10 mouse cellular contexts compared by ENCODE assay signal in the genomic region with DNA sequence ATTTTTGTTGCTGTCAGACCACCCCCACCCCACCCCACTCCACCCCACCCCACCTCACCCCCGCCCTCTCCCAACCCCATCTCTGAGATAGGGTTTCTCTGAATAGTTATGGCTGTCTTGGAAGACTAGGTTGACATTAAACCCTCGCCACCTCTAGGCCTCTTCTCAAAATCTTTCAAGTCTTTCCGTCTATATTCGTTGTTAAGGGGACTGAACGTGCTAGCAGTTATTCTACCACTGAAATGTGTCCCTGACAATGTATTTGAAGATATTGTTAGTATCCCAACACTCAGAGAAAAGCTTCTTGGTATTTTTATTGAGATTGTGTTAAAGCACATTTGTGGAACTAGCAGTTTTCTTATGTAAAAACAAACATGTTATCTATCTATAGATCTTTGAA. TPM values are rescaled to one million over a fixed set of nuclear protein-coding genes. Genes with fewer than 3 reads are reported as not detected.
DNase-seq lines count a peak whose midpoint lies in the region; ATAC-seq and TF ChIP-seq lines count a peak whose summit lies in the region.
"Had no signal": no experiment of that assay in that cellular context is flagged by ENCODE, and none has a peak within 500 bp of the region (broad histone marks: within the 10 kb centered on the region; RNA-seq: fewer than 3 reads in every experiment).

No protein-coding gene starts in this region.

- H3K27ac ChIP-seq in heart, adult 2 months: no peak overlapping the region
- no peak overlapping the region for H3K27ac ChIP-seq in embryonic facial prominence, embryonic 15.5 days (replicated peaks)
- H3K27ac ChIP-seq in liver, embryonic 11.5 days (ENCODE audit: low read depth, low read length): peak overlapping the region; percentile 100

- peaks cover 18% of the 10 kb centered on the region for H3K36me3 ChIP-seq in heart, adult 2 months (ENCODE audit: control insufficient read depth, insufficient read depth, low read length)
- no peaks in the 10 kb centered on the region for H3K36me3 ChIP-seq in embryonic facial prominence, embryonic 15.5 days
- H3K36me3 ChIP-seq in liver, embryonic 11.5 days (ENCODE audit: control insufficient read depth, insufficient read depth, low read length): no peaks in the 10 kb centered on the region
- H3K36me3 ChIP-seq: G1E had no signal

- 58% methylated on average over 5 of the region's 5 CpGs for WGBS in heart, adult 2 months
- 57% methylated on average over 5 of the region's 5 CpGs for WGBS in embryonic facial prominence, embryonic 15.5 days
- WGBS in liver, embryonic 11.5 days: 32% methylated on average over 5 of the region's 5 CpGs

- no peaks in the 10 kb centered on the region for H3K9me3 ChIP-seq in embryonic facial prominence, embryonic 15.5 days (replicated peaks)
- no peaks in the 10 kb centered on the region for H3K9me3 ChIP-seq in liver, embryonic 11.5 days (ENCODE audit: control insufficient read depth, low read length)
- H3K9me3 ChIP-seq: G1E had no signal

- no peaks in the 10 kb centered on the region for H3K79me2 ChIP-seq in heart, adult 2 months (replicated peaks; ENCODE audit: control insufficient read depth, insufficient read depth, low read length)

- TF ChIP-seq CTCF in heart, adult 2 months (IDR thresholded peaks at IDR 0.05): no peak

- no peak overlapping the region for H3K9ac ChIP-seq in heart, adult 2 months (ENCODE audit: low read depth, low read length)
- no peak overlapping the region for H3K9ac ChIP-seq in embryonic facial prominence, embryonic 15.5 days
- peak overlapping the region; percentile 83; the same call in 1 of the 2 replicates for H3K9ac ChIP-seq in liver, embryonic 11.5 days (ENCODE audit: low read depth, low read length)

- no peak for ATAC-seq in embryonic facial prominence, embryonic 15.5 days (ENCODE audit: insufficient number of reproducible peaks, low FRiP score, low TSS enrichment, low read depth)
- no peak for ATAC-seq in liver, embryonic 11.5 days (replicated peaks; ENCODE audit: low FRiP score)

- TF ChIP-seq EP300 in heart, adult 2 months (IDR thresholded peaks at IDR 0.05; ENCODE audit: insufficient read depth, low read depth, low read length): no peak

- TF ChIP-seq POLR2A in heart, adult 2 months (IDR thresholded peaks at IDR 0.05; ENCODE audit: insufficient read depth, low read depth, low read length): no peak

- H3K4me3 ChIP-seq in heart, adult 2 months: peak overlapping the region; percentile 89; the same call in 1 of the 2 replicates
- H3K4me3 ChIP-seq in embryonic facial prominence, embryonic 15.5 days (replicated peaks): no peak overlapping the region
- peak overlapping the region; percentile 52 for H3K4me3 ChIP-seq in liver, embryonic 11.5 days (ENCODE audit: low read depth, low read length)

- peaks cover 2% of the 10 kb centered on the region for H3K4me1 ChIP-seq in heart, adult 2 months (ENCODE audit: control insufficient read depth, insufficient read depth, low read length)
- H3K4me1 ChIP-seq in embryonic facial prominence, embryonic 15.5 days: peaks cover 13% of the 10 kb centered on the region; the same call in 1 of the 2 replicates
- peaks cover 7% of the 10 kb centered on the region for H3K4me1 ChIP-seq in liver, embryonic 11.5 days (replicated peaks; ENCODE audit: control insufficient read depth, insufficient read depth, low read length)

- H3K4me2 ChIP-seq in embryonic facial prominence, embryonic 15.5 days (replicated peaks): peak overlapping the region; percentile 96
- H3K4me2 ChIP-seq in liver, embryonic 11.5 days: peak overlapping the region; percentile 91

- DNase-seq in heart, adult 2 months: no peak
- DNase-seq in heart, postnatal 14 days: no peak
- peak; percentile 47 for DNase-seq in A20 (ENCODE audit: low read depth, low spot score)
- no peak for DNase-seq in liver, embryonic 11.5 days (ENCODE audit: low spot score)
- DNase-seq in retina, postnatal 1 day: no peak
- no peak for DNase-seq in frontal cortex, postnatal 10 days (ENCODE audit: low spot score in 2 of 2)
- no peak for DNase-seq in layer of hippocampus, adult 8-10 months (ENCODE audit: low spot score in 2 of 2)
- DNase-seq: spleen, adult 18-20 months had no signal

- no peaks in the 10 kb centered on the region for H3K27me3 ChIP-seq in heart, adult 2 months (ENCODE audit: control insufficient read depth, insufficient read depth, low read length)
- no peaks in the 10 kb centered on the region for H3K27me3 ChIP-seq in embryonic facial prominence, embryonic 15.5 days
- H3K27me3 ChIP-seq in liver, embryonic 11.5 days (replicated peaks; ENCODE audit: control insufficient read depth, insufficient read depth, low read length): no peaks in the 10 kb centered on the region

- intact Hi-C loops in heart, adult 2 months (cut with DNase I): loop anchor here (5.0 kb wide), 2 partner anchors 159 to 209 kb away; a partner anchor contains a TSS
- intact Hi-C loops in heart, postnatal 14 days (cut with DNase I): no loop called here

RNA-seq across cellular contexts. Expression of a gene that starts 2.3 kb away (rescaled TPM):
- 100 to 1,000 TPM; 147 to 185 TPM for total RNA-seq in heart, adult 2 months (2021)
- polyA plus RNA-seq in heart, adult 2 months (2012; rRNA removed): 55.5 and 80.0 TPM in 2 replicates
- 100 to 1,000 TPM; 200 to 202 TPM for total RNA-seq in heart, postnatal 14 days (2021)
- polyA plus RNA-seq in embryonic facial prominence, embryonic 15.5 days (2015; fragmentation: Nextera tagmentation; extraction: Ambion mirVana): 36.4 TPM in 2 replicates
- polyA plus RNA-seq in liver, embryonic 11.5 days (2014; fragmentation: Nextera tagmentation; extraction: Ambion mirVana): 24.2 and 25.8 TPM in 2 replicates
- total RNA-seq in layer of hippocampus, adult 8-10 months (2022): 10 to 100 TPM; 39.1 to 69.2 (median 53.5) TPM

RNA-seq across cellular contexts. Expression of a gene that starts 4.5 kb away (rescaled TPM):
- total RNA-seq in heart, adult 2 months (2021): 1 to 10 TPM in 1 of 2 experiments, not detected in 1; 2.5 TPM
- polyA plus RNA-seq in heart, adult 2 months (2012; rRNA removed): 0.64 TPM in 1 of 2 replicates, not detected in the other
- 10 to 100 TPM; 21.1 to 58.2 TPM for total RNA-seq in heart, postnatal 14 days (2021)
- polyA plus RNA-seq in embryonic facial prominence, embryonic 15.5 days (2015; fragmentation: Nextera tagmentation; extraction: Ambion mirVana): 3.5 and 4.8 TPM in 2 replicates
- 6.1 and 6.7 TPM in 2 replicates for polyA plus RNA-seq in liver, embryonic 11.5 days (2014; fragmentation: Nextera tagmentation; extraction: Ambion mirVana)
- total RNA-seq in layer of hippocampus, adult 8-10 months (2022): 1 to 10 TPM in 3 of 4 experiments, not detected in 1; 1.7 to 3.1 (median 2.7) TPM

RNA-seq across cellular contexts. Expression of a gene that starts 5.6 kb away (rescaled TPM):
- 1 to 10 TPM; 3.2 to 4.9 TPM for total RNA-seq in heart, adult 2 months (2021)
- 0.47 and 0.76 TPM in 2 replicates for polyA plus RNA-seq in heart, adult 2 months (2012; rRNA removed)
- 10 to 100 TPM; 26.5 to 61.9 TPM for total RNA-seq in heart, postnatal 14 days (2021)
- polyA plus RNA-seq in embryonic facial prominence, embryonic 15.5 days (2015; fragmentation: Nextera tagmentation; extraction: Ambion mirVana): 2.0 and 2.1 TPM in 2 replicates
- polyA plus RNA-seq in liver, embryonic 11.5 days (2014; fragmentation: Nextera tagmentation; extraction: Ambion mirVana): 3.1 and 4.6 TPM in 2 replicates
- total RNA-seq in layer of hippocampus, adult 8-10 months (2022): 10 to 100 TPM; 14.1 to 21.7 (median 16.7) TPM

RNA-seq across cellular contexts. Expression of a gene that starts 10.0 kb away (rescaled TPM):
- total RNA-seq in heart, adult 2 months (2021): 1 to 10 TPM; 4.4 to 6.7 TPM
- polyA plus RNA-seq in heart, adult 2 months (2012; rRNA removed): 0.51 TPM in 1 of 2 replicates, not detected in the other
- 100 to 1,000 TPM in 1 of 2 experiments, 10 to 100 TPM in 1; 54.2 to 146 TPM for total RNA-seq in heart, postnatal 14 days (2021)
- polyA plus RNA-seq in embryonic facial prominence, embryonic 15.5 days (2015; fragmentation: Nextera tagmentation; extraction: Ambion mirVana): 23.1 and 38.3 TPM in 2 replicates
- 38.5 and 42.1 TPM in 2 replicates for polyA plus RNA-seq in liver, embryonic 11.5 days (2014; fragmentation: Nextera tagmentation; extraction: Ambion mirVana)
- 10 to 100 TPM; 18.6 to 28.1 (median 23.5) TPM for total RNA-seq in layer of hippocampus, adult 8-10 months (2022)

RNA-seq across cellular contexts. Expression of a gene that starts 11.2 kb away (rescaled TPM):
- total RNA-seq in heart, adult 2 months (2021): 1 to 10 TPM; 6.4 to 8.0 TPM
- 1.7 TPM in 1 of 2 replicates, not detected in the other for polyA plus RNA-seq in heart, adult 2 months (2012; rRNA removed)
- 100 to 1,000 TPM in 1 of 2 experiments, 10 to 100 TPM in 1; 70.3 to 154 TPM for total RNA-seq in heart, postnatal 14 days (2021)
- 8.4 and 9.7 TPM in 2 replicates for polyA plus RNA-seq in embryonic facial prominence, embryonic 15.5 days (2015; fragmentation: Nextera tagmentation; extraction: Ambion mirVana)
- polyA plus RNA-seq in liver, embryonic 11.5 days (2014; fragmentation: Nextera tagmentation; extraction: Ambion mirVana): 5.5 and 8.3 TPM in 2 replicates
- total RNA-seq in layer of hippocampus, adult 8-10 months (2022): 10 to 100 TPM in 2 of 4 experiments, 1 to 10 TPM in 2; 3.1 to 10.4 (median 8.0) TPM

Comparison
In these comparisons a context has a peak if more than half of its experiments do, and no peak if none do; other contexts are left out.
1. RNA of a gene that starts 4.5 kb away (total RNA-seq): 21.1 to 58.2 TPM in heart, postnatal 14 days; 1.7 to 3.1 TPM in layer of hippocampus, adult 8-10 months and 2.5 TPM in heart, adult 2 months; every median in the first group is over 4 times any median in the second.